Mouse (Mus musculus) lung, postnatal 25 days (tissue): Measurements from ENCODE around the gene Lyst.
"Not testable (repeated sequence)": the region's sequence is repeated elsewhere in the genome, so short reads cannot be mapped to it uniquely, and the experiment has no call there.

Experiments
- DNase-seq: peaks from one replicate; pipeline ENCODE4 v3.0.0; 2022; ENCODE audit warnings: low spot score

Gene Lyst

GRCm38 (mm10) chr13:13637577-13637976, 47.4 kb downstream of the Lyst start:
- no peak for DNase-seq

- no peak for DNase-seq
Observed at GRCm38 (mm10) chr13:13637981-13638380, 47.8 kb downstream of the Lyst start.

- DNase-seq = no peak
Observed at GRCm38 (mm10) chr13:13638725-13639124, 48.5 kb downstream of the Lyst start.

GRCm38 (mm10) chr13:13647296-13647695, 57.1 kb downstream of the Lyst start:
- DNase-seq = no peak

GRCm38 (mm10) chr13:13655453-13655852, 65.3 kb downstream of the Lyst start:
- no peak for DNase-seq

- DNase-seq = peak; percentile 0
Observed at GRCm38 (mm10) chr13:13666103-13666502, 75.9 kb downstream of the Lyst start.

- DNase-seq = no peak
Observed at GRCm38 (mm10) chr13:13670669-13671068, 80.5 kb downstream of the Lyst start.

GRCm38 (mm10) chr13:13671585-13672328, 81.6 kb downstream of the Lyst start:
- DNase-seq = peak; percentile 0

GRCm38 (mm10) chr13:13674669-13675343, 84.6 kb downstream of the Lyst start:
- DNase-seq = no peak

GRCm38 (mm10) chr13:13677871-13678270, 87.7 kb downstream of the Lyst start:
- DNase-seq = no peak

GRCm38 (mm10) chr13:13681642-13682041, 91.4 kb downstream of the Lyst start:
- no peak for DNase-seq

- no peak for DNase-seq
Observed at GRCm38 (mm10) chr13:13703476-13703875, 113.3 kb downstream of the Lyst start.

- DNase-seq = not testable (repeated sequence)
Observed at GRCm38 (mm10) chr13:13721435-13721834, 131.2 kb downstream of the Lyst start.

GRCm38 (mm10) chr13:13723293-13723692, 133.1 kb downstream of the Lyst start:
- DNase-seq = no peak

- DNase-seq = no peak
Observed at GRCm38 (mm10) chr13:13723786-13724185, 133.6 kb downstream of the Lyst start.

GRCm38 (mm10) chr13:13739232-13739631, 149.0 kb downstream of the Lyst start:
- no peak for DNase-seq

GRCm38 (mm10) chr13:13745911-13746310, 155.7 kb downstream of the Lyst start:
- no peak for DNase-seq

GRCm38 (mm10) chr13:13775778-13776494, 185.7 kb downstream of the Lyst start:
- peak; percentile 33 for DNase-seq

GRCm38 (mm10) chr13:13777052-13777451, 186.9 kb downstream of the Lyst start:
- DNase-seq = no peak

GRCm38 (mm10) chr13:13777696-13778095, 187.5 kb downstream of the Lyst start:
- DNase-seq = no peak

- no peak for DNase-seq
Observed at GRCm38 (mm10) chr13:13778837-13779458, 188.8 kb downstream of the Lyst start.

- no peak for DNase-seq
Observed at GRCm38 (mm10) chr13:13780271-13780670, 190.1 kb downstream of the Lyst start.
